Mouse (Mus musculus) natural killer cell, adult 2 months (primary cell): ENCODE data around the gene Fbxw11.
"Not testable (repeated sequence)": the region's sequence is repeated elsewhere in the genome, so short reads cannot be mapped to it uniquely, and the experiment has no call there.

Experiments
- DNase-seq, 2 experiments: peaks; one replicate each; pipeline ENCODE4 v3.0.0; 2022; ENCODE audit warnings: low spot score in 2 of 2

Gene Fbxw11

GRCm38 (mm10) chr11:32676777-32677176, 34.3 kb downstream of the Fbxw11 start:
- DNase-seq: no peak

GRCm38 (mm10) chr11:32677811-32678210, 35.3 kb downstream of the Fbxw11 start:
- no peak for DNase-seq

- DNase-seq: not testable (repeated sequence)
Measured at GRCm38 (mm10) chr11:32679091-32679490, 36.6 kb downstream of the Fbxw11 start.

- DNase-seq: no peak
Measured at GRCm38 (mm10) chr11:32680014-32680413, 37.5 kb downstream of the Fbxw11 start.

- DNase-seq: no peak
Measured at GRCm38 (mm10) chr11:32681192-32681795, 38.8 kb downstream of the Fbxw11 start.

- DNase-seq: no peak
Measured at GRCm38 (mm10) chr11:32682335-32683102, 40.0 kb downstream of the Fbxw11 start.

- DNase-seq: no peak
Measured at GRCm38 (mm10) chr11:32684690-32685254, 42.2 kb downstream of the Fbxw11 start.

GRCm38 (mm10) chr11:32688245-32688855, 45.8 kb downstream of the Fbxw11 start:
- DNase-seq: no peak

- DNase-seq: no peak
Measured at GRCm38 (mm10) chr11:32689510-32689909, 47.0 kb downstream of the Fbxw11 start.

GRCm38 (mm10) chr11:32692834-32693233, 50.3 kb downstream of the Fbxw11 start:
- DNase-seq: no peak

GRCm38 (mm10) chr11:32693431-32694141, 51.1 kb downstream of the Fbxw11 start:
- peak in 1 of 2 experiments; percentile 6 for DNase-seq

GRCm38 (mm10) chr11:32694322-32695003, 51.9 kb downstream of the Fbxw11 start:
- DNase-seq: not testable (repeated sequence)

GRCm38 (mm10) chr11:32696446-32697090, 54.0 kb downstream of the Fbxw11 start:
- DNase-seq: no peak

GRCm38 (mm10) chr11:32697695-32698094, 55.2 kb downstream of the Fbxw11 start:
- DNase-seq: no peak

GRCm38 (mm10) chr11:32699913-32700493, 57.5 kb downstream of the Fbxw11 start:
- DNase-seq: no peak

GRCm38 (mm10) chr11:32701566-32701965, 59.0 kb downstream of the Fbxw11 start:
- DNase-seq: no peak

- no peak for DNase-seq
Measured at GRCm38 (mm10) chr11:32704241-32704890, 61.8 kb downstream of the Fbxw11 start.

GRCm38 (mm10) chr11:32706406-32706993, 64.0 kb downstream of the Fbxw11 start:
- no peak for DNase-seq

- no peak for DNase-seq
Measured at GRCm38 (mm10) chr11:32707481-32707880, 65.0 kb downstream of the Fbxw11 start.
